Mouse (Mus musculus): ENCODE measurements around the gene Hmga1b.

DNA sequence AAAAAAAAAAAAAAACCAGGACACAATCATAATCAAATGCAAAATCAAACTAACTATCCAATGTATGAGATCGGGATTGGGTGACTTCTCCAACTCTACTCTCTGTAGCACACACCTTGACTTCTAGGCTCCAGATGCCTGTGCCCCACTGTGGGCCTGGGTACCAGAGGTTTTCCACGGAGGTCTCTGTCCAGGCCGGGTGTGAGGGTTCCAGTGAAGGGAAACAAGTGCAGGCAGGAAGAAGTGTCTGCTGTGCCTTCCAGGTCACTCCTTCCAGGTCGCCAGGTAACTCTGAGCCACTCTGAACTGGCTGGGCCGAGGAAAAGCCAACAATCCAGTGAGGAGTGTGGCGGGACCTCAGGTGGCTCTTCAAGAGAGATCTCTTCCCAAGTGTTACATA, 26.2 kb upstream of the Hmga1b start:
- no peak for TF ChIP-seq CTCF (IDR thresholded peaks at IDR 0.05; ENCODE audit: borderline replicate concordance, insufficient read depth, low read depth, low read length)
- no peak for TF ChIP-seq POLR2A (IDR thresholded peaks at IDR 0.05; ENCODE audit: borderline replicate concordance, insufficient read depth, low read length)

Measured in cerebellum, adult 2 months (tissue).